Comparison of ENCODE assay signal across 30 mouse cellular contexts in genomic region chr13:92798830-92799229, GRCm38 (mm10). TPM values are rescaled to one million over a fixed set of nuclear protein-coding genes. Genes with fewer than 3 reads are reported as not detected.
"Had no signal": no experiment of that assay in that cellular context is flagged by ENCODE, and none has a peak within 500 bp of the region (broad histone marks: within the 10 kb centered on the region; RNA-seq: fewer than 3 reads in every experiment).

No protein-coding gene starts in this region.

- H3K27ac ChIP-seq: limb, embryonic 10.5 days; limb, embryonic 12.5 days; limb, embryonic 13.5 days; limb, embryonic 15.5 days; liver, embryonic 12.5 days; liver, embryonic 13.5 days; liver, embryonic 14.5 days; liver, embryonic 15.5 days; lung, embryonic 15.5 days; macrophage; midbrain, embryonic 10.5 days; midbrain, embryonic 12.5 days; midbrain, embryonic 13.5 days; midbrain, embryonic 15.5 days; neural tube, embryonic 12.5 days had no signal

- H3K27me3 ChIP-seq: midbrain, embryonic 15.5 days had no signal

- H3K4me2 ChIP-seq: limb, embryonic 12.5 days; limb, embryonic 13.5 days; limb, embryonic 15.5 days; liver, embryonic 11.5 days; liver, embryonic 12.5 days; liver, embryonic 13.5 days; liver, embryonic 15.5 days; lung, embryonic 14.5 days; lung, embryonic 15.5 days; midbrain, embryonic 11.5 days; midbrain, embryonic 12.5 days; midbrain, embryonic 13.5 days; midbrain, embryonic 15.5 days; neural tube, embryonic 12.5 days had no signal

- H3K4me3 ChIP-seq: limb, embryonic 10.5 days; limb, embryonic 12.5 days; limb, embryonic 13.5 days; limb, embryonic 15.5 days; liver, embryonic 12.5 days; liver, embryonic 13.5 days; liver, embryonic 15.5 days; lung, embryonic 15.5 days; midbrain, embryonic 10.5 days; midbrain, embryonic 12.5 days; midbrain, embryonic 13.5 days; midbrain, embryonic 15.5 days; neural tube, embryonic 12.5 days had no signal

- ATAC-seq: liver, embryonic 12.5 days; liver, postnatal 0 days; lung, postnatal 0 days; midbrain, embryonic 13.5 days; midbrain, embryonic 15.5 days; midbrain, embryonic 16.5 days had no signal

- H3K9ac ChIP-seq: limb, embryonic 12.5 days; limb, embryonic 13.5 days; limb, embryonic 15.5 days; liver, embryonic 12.5 days; liver, embryonic 13.5 days; liver, embryonic 14.5 days; liver, embryonic 15.5 days; liver, postnatal 0 days; lung, embryonic 14.5 days; lung, embryonic 15.5 days; midbrain, embryonic 12.5 days; midbrain, embryonic 13.5 days; midbrain, embryonic 15.5 days; neural tube, embryonic 12.5 days had no signal

- DNase-seq: left cerebral cortex, postnatal 4 days; liver; liver, embryonic 13.5 days; liver, postnatal 0 days; lung, adult 18-20 months; lung, adult 2 months; lung, embryonic 14.5 days; lung, postnatal 10 days; lung, postnatal 14 days; lung, postnatal 36 days; lung, postnatal 4 days; midbrain, embryonic 14.5 days had no signal

- H3K36me3 ChIP-seq: limb, embryonic 10.5 days; limb, embryonic 12.5 days; limb, embryonic 13.5 days; limb, embryonic 15.5 days; liver, embryonic 12.5 days; liver, embryonic 13.5 days; liver, embryonic 15.5 days; lung, embryonic 15.5 days; midbrain, embryonic 10.5 days; midbrain, embryonic 12.5 days; midbrain, embryonic 13.5 days; midbrain, embryonic 15.5 days; neural tube, embryonic 12.5 days had no signal

- H3K4me1 ChIP-seq: liver, embryonic 12.5 days; liver, embryonic 13.5 days; liver, embryonic 15.5 days had no signal

- H3K9me3 ChIP-seq: limb, embryonic 10.5 days; limb, embryonic 12.5 days; limb, embryonic 13.5 days; limb, embryonic 15.5 days; liver, embryonic 12.5 days; liver, embryonic 13.5 days; liver, embryonic 15.5 days; lung, embryonic 15.5 days; midbrain, embryonic 10.5 days; midbrain, embryonic 12.5 days; midbrain, embryonic 13.5 days; midbrain, embryonic 15.5 days; neural tube, embryonic 12.5 days had no signal

RNA-seq across cellular contexts. Expression of gene Thbs4, which starts 4.2 kb away (rescaled TPM):
- polyA plus RNA-seq: macrophage had no signal
